Mouse (Mus musculus) liver, postnatal 0 days (tissue): Measurements from ENCODE around the gene L3mbtl2.

Source experiments
- CTCF ChIP-seq: sonication (generic); IDR thresholded peaks from 2 replicates; pipeline ENCODE4 v1.5.1; 2016; ENCODE audit warnings: antibody characterized with exemption, low read depth
- EP300 ChIP-seq: IDR thresholded peaks from 2 replicates; pipeline ENCODE4 v1.6.1; 2016; ENCODE audit warnings: antibody characterized with exemption, low read depth, mild to moderate bottlenecking

DNA sequence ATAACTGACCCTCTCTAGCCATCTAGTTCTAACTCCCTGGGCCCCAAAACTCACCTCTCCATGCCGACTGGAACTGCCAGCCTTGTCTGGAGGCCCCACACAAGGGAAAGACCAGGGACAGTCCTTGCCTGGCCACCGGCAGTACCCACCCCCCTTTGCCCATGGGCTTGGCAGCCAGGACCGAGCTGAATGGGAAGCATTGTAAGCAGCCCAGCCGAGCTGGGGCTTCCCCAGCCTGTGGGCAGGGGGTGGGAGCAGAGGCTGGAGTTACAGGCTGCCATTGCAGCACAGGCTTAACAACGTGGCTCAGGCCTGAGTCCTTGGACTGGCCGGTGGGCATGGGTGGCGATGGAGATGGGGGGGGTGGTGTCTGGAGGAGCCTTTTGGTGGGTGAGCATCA, 33.5 kb downstream of the L3mbtl2 start, which contains the start of gene Chadl:
- TF ChIP-seq CTCF (no peak), EP300 (no peak)
